Mouse (Mus musculus): ENCODE data around the gene H2al1i.
"Not testable (repeated sequence)": the region's sequence is repeated elsewhere in the genome, so short reads cannot be mapped to it uniquely, and the experiment has no call there.

Gene H2al1i

GRCm38 (mm10) chrX:11324359-11324758 lies at the start of gene H2al1i:
TSS of gene H2al1i (plus strand) at chrX:11324659.
- not testable (repeated sequence) for DNase-seq

- DNase-seq, result no peak
Observed at GRCm38 (mm10) chrX:11277083-11277482, 47.4 kb upstream of the H2al1i start.

- no peak for DNase-seq
Observed at GRCm38 (mm10) chrX:11280741-11281140, 43.7 kb upstream of the H2al1i start.

- no peak for DNase-seq
Observed at GRCm38 (mm10) chrX:11288306-11288882, 36.1 kb upstream of the H2al1i start.

- no peak for DNase-seq
Observed at GRCm38 (mm10) chrX:11289244-11289643, 35.2 kb upstream of the H2al1i start.

GRCm38 (mm10) chrX:11298957-11299356 lies 25.5 kb upstream of the H2al1i start, which contains the start of gene H2al1a:
TSS of gene H2al1a (plus strand) at chrX:11299257.
- DNase-seq, result not testable (repeated sequence)

GRCm38 (mm10) chrX:11302132-11302531 lies 22.3 kb upstream of the H2al1i start, which contains the start of gene H2al1b:
TSS of gene H2al1b (plus strand) at chrX:11302432.
- DNase-seq, result not testable (repeated sequence)

- DNase-seq, result not testable (repeated sequence)
Observed at GRCm38 (mm10) chrX:11305355-11305754, 19.1 kb upstream of the H2al1i start, which contains the start of gene H2al1c. TSS of gene H2al1c (plus strand) at chrX:11305655.

GRCm38 (mm10) chrX:11308524-11308923 lies 15.9 kb upstream of the H2al1i start, which contains the start of gene H2al1d:
TSS of gene H2al1d (plus strand) at chrX:11308824.
- DNase-seq, result not testable (repeated sequence)

- not testable (repeated sequence) for DNase-seq
Observed at GRCm38 (mm10) chrX:11311634-11312033, 12.8 kb upstream of the H2al1i start, which contains the start of gene H2al1e. TSS of gene H2al1e (plus strand) at chrX:11311934.

GRCm38 (mm10) chrX:11314858-11315257 lies 9.6 kb upstream of the H2al1i start, which contains the start of gene H2al1f:
TSS of gene H2al1f (plus strand) at chrX:11315158.
- DNase-seq, result not testable (repeated sequence)

- DNase-seq, result not testable (repeated sequence)
Observed at GRCm38 (mm10) chrX:11317956-11318355, 6.5 kb upstream of the H2al1i start, which contains the start of gene H2al1g. TSS of gene H2al1g (plus strand) at chrX:11318256.

- DNase-seq, result not testable (repeated sequence)
Observed at GRCm38 (mm10) chrX:11321192-11321591, 3.3 kb upstream of the H2al1i start, which contains the start of gene H2al1h. TSS of gene H2al1h (plus strand) at chrX:11321492.

- DNase-seq, result not testable (repeated sequence)
Observed at GRCm38 (mm10) chrX:11327522-11327921, 3.1 kb downstream of the H2al1i start, which contains the start of gene H2al1j. TSS of gene H2al1j (plus strand) at chrX:11327822.

GRCm38 (mm10) chrX:11345762-11346161 lies 21.3 kb downstream of the H2al1i start:
- DNase-seq, result peak; percentile 24 to 25

- peak; percentile 18 to 58 for DNase-seq
Observed at GRCm38 (mm10) chrX:11346756-11347155, 22.3 kb downstream of the H2al1i start.

GRCm38 (mm10) chrX:11360823-11361222 lies 36.4 kb downstream of the H2al1i start:
- DNase-seq, result no peak

- DNase-seq, result no peak
Observed at GRCm38 (mm10) chrX:11361261-11361660, 36.8 kb downstream of the H2al1i start.

GRCm38 (mm10) chrX:11363890-11364289 lies 39.4 kb downstream of the H2al1i start:
- DNase-seq, result peak; percentile 50 to 55

GRCm38 (mm10) chrX:11365151-11365550 lies 40.7 kb downstream of the H2al1i start:
- no peak for DNase-seq
